Mouse (Mus musculus) limb, embryonic 11.5 days (tissue): ENCODE measurements around the gene Ror1. TPM values are rescaled to one million over a fixed set of nuclear protein-coding genes. Genes with fewer than 3 reads are reported as not detected.

ENCODE experiments used
- ATAC-seq: fragments of 200-750 bp; cut with Nextera tagmentation; 2 replicates; pipeline ENCODE4 v1.8.0; 2017; ENCODE audit warnings: low read depth; ENCODE audit not compliant: insufficient number of reproducible peaks, low FRiP score, low TSS enrichment
- DNase-seq: peaks from one replicate; pipeline ENCODE4 v3.0.0-alpha.2; 2015; ENCODE audit warnings: low spot score
- H3K27ac ChIP-seq: fragments of 300-500 bp; sonication (generic); replicated peaks from 2 replicates; pipeline ENCODE4 v1.5.1; 2014; ENCODE audit warnings: low read depth, mild to moderate bottlenecking, low read length
- H3K27me3 ChIP-seq: fragments of 300-500 bp; sonication (generic); 2 replicates; pipeline ENCODE4 v1.6.1; 2014; ENCODE audit warnings: mild to moderate bottlenecking, low read length, mixed read lengths; ENCODE audit not compliant: control insufficient read depth, insufficient read depth
- H3K36me3 ChIP-seq: fragments of 300-500 bp; sonication (generic); 2 replicates; pipeline ENCODE4 v1.6.1; 2014; ENCODE audit warnings: mild to moderate bottlenecking, low read length, moderate library complexity, mixed read lengths; ENCODE audit not compliant: control insufficient read depth, insufficient read depth
- H3K4me1 ChIP-seq: fragments of 300-500 bp; sonication (generic); 2 replicates; pipeline ENCODE4 v1.6.1; 2014; ENCODE audit warnings: low read length, mixed read lengths; ENCODE audit not compliant: control insufficient read depth, insufficient read depth
- H3K4me2 ChIP-seq: fragments of 300-500 bp; sonication (generic); 2 replicates; pipeline ENCODE4 v1.6.1; 2014; ENCODE audit warnings: low read depth, mild to moderate bottlenecking, moderate library complexity; ENCODE audit not compliant: severe bottlenecking
- H3K4me3 ChIP-seq: fragments of 300-500 bp; sonication (generic); 2 replicates; pipeline ENCODE4 v1.5.1; 2014; ENCODE audit warnings: low read depth, low read length
- H3K9ac ChIP-seq: fragments of 300-500 bp; sonication (generic); 2 replicates; pipeline ENCODE4 v1.6.1; 2014; ENCODE audit warnings: mild to moderate bottlenecking, low read length
- H3K9me3 ChIP-seq: fragments of 300-500 bp; sonication (generic); 2 replicates; pipeline ENCODE4 v1.6.1; 2016; ENCODE audit warnings: low read length; ENCODE audit not compliant: control insufficient read depth
- WGBS: fragments of 180-500 bp; shearing (Covaris S2); extraction: QIAGEN DNeasy Blood & Tissue Kit; methylation state at CpG from one replicate; pipeline ENCODE4 v1.1.7; 2014; 5-methylcytosine and 5-hydroxymethylcytosine counted together
- polyA plus RNA-seq: library from polyadenylated mRNA; unstranded; fragments of >200 nt; fragmentation: Nextera tagmentation; extraction: Ambion mirVana; gene quantifications from 2 replicates; pipeline ENCODE4 v1.2.1, GENCODE M21; 2014

Ror1 gene
- polyA plus RNA-seq, 1 experiment from 2014 or later = 12.6 TPM

GRCm38 (mm10) chr4:100244701-100245100 is 149.1 kb downstream of the Ror1 start:
- H3K27ac ChIP-seq = no peak overlapping the region
- DNase-seq (no peak), ATAC-seq (no peak)
- H3K9ac ChIP-seq = no peak overlapping the region
- H3K9me3 ChIP-seq = no peaks in the 10 kb centered on the region
- no peak overlapping the region for H3K4me2 ChIP-seq
- H3K36me3 ChIP-seq = no peaks in the 10 kb centered on the region
- no peaks in the 10 kb centered on the region for H3K4me1 ChIP-seq
- H3K4me3 ChIP-seq = no peak overlapping the region
- 78% methylated on average over 6 of the region's 6 CpGs for WGBS
- no peaks in the 10 kb centered on the region for H3K27me3 ChIP-seq

- H3K27ac ChIP-seq = no peak overlapping the region
- no peak for DNase-seq
- no peak overlapping the region for H3K9ac ChIP-seq
- ATAC-seq = no peak
- no peak overlapping the region for H3K4me2 ChIP-seq
- no peaks in the 10 kb centered on the region for H3K36me3 ChIP-seq
- no peaks in the 10 kb centered on the region for H3K4me1 ChIP-seq
- H3K9me3 ChIP-seq = no peaks in the 10 kb centered on the region
- no peaks in the 10 kb centered on the region for H3K27me3 ChIP-seq
- H3K4me3 ChIP-seq = no peak overlapping the region
- 68% methylated on average over 7 of the region's 7 CpGs for WGBS
Measured at GRCm38 (mm10) chr4:100247826-100248225, 152.2 kb downstream of the Ror1 start.

GRCm38 (mm10) chr4:100248273-100248672 is 152.7 kb downstream of the Ror1 start:
- Histone ChIP-seq H3K27ac (no peak overlapping the region), H3K4me3 (no peak overlapping the region), H3K9ac (no peak overlapping the region), H3K4me2 (no peak overlapping the region), H3K4me1 (no peaks in the 10 kb centered on the region), H3K36me3 (no peaks in the 10 kb centered on the region), H3K9me3 (no peaks in the 10 kb centered on the region), H3K27me3 (no peaks in the 10 kb centered on the region)
- DNase-seq (no peak), ATAC-seq (no peak)
- WGBS = 86% methylated on average over 2 of the region's 2 CpGs

GRCm38 (mm10) chr4:100251270-100251669 is 155.7 kb downstream of the Ror1 start:
- Histone ChIP-seq H3K27ac (no peak overlapping the region), H3K27me3 (no peaks in the 10 kb centered on the region), H3K9me3 (no peaks in the 10 kb centered on the region), H3K4me1 (no peaks in the 10 kb centered on the region), H3K4me2 (no peak overlapping the region), H3K36me3 (no peaks in the 10 kb centered on the region), H3K9ac (no peak overlapping the region), H3K4me3 (no peak overlapping the region)
- 86% methylated on average over 2 of the region's 2 CpGs for WGBS
- DNase-seq (no peak), ATAC-seq (no peak)

- no peak overlapping the region for H3K9ac ChIP-seq
- H3K4me1 ChIP-seq = no peaks in the 10 kb centered on the region
- WGBS = 55% methylated on average over 1 of the region's 1 CpGs
- H3K4me2 ChIP-seq = no peak overlapping the region
- no peak overlapping the region for H3K27ac ChIP-seq
- H3K9me3 ChIP-seq = no peaks in the 10 kb centered on the region
- DNase-seq = no peak
- ATAC-seq = no peak
- H3K27me3 ChIP-seq = no peaks in the 10 kb centered on the region
- no peak overlapping the region for H3K4me3 ChIP-seq
- no peaks in the 10 kb centered on the region for H3K36me3 ChIP-seq
Measured at GRCm38 (mm10) chr4:100252050-100252449, 156.5 kb downstream of the Ror1 start.

GRCm38 (mm10) chr4:100252646-100253045 is 157.1 kb downstream of the Ror1 start:
- H3K9me3 ChIP-seq = no peaks in the 10 kb centered on the region
- ATAC-seq (no peak), DNase-seq (no peak)
- H3K4me3 ChIP-seq = no peak overlapping the region
- H3K4me1 ChIP-seq = no peaks in the 10 kb centered on the region
- no peak overlapping the region for H3K27ac ChIP-seq
- WGBS = 78% methylated on average over 10 of the region's 10 CpGs
- no peaks in the 10 kb centered on the region for H3K36me3 ChIP-seq
- no peaks in the 10 kb centered on the region for H3K27me3 ChIP-seq
- no peak overlapping the region for H3K9ac ChIP-seq
- no peak overlapping the region for H3K4me2 ChIP-seq

GRCm38 (mm10) chr4:100253401-100253800 is 157.8 kb downstream of the Ror1 start:
- Histone ChIP-seq H3K27me3 (no peaks in the 10 kb centered on the region), H3K36me3 (no peaks in the 10 kb centered on the region), H3K27ac (no peak overlapping the region), H3K4me1 (no peaks in the 10 kb centered on the region), H3K4me3 (no peak overlapping the region), H3K9ac (no peak overlapping the region), H3K9me3 (no peaks in the 10 kb centered on the region), H3K4me2 (no peak overlapping the region)
- DNase-seq (no peak), ATAC-seq (no peak)
- WGBS = 64% methylated on average over 9 of the region's 9 CpGs

GRCm38 (mm10) chr4:100253831-100254230 is 158.2 kb downstream of the Ror1 start:
- 70% methylated on average over 7 of the region's 7 CpGs for WGBS
- H3K9ac ChIP-seq = no peak overlapping the region

GRCm38 (mm10) chr4:100258462-100258861 is 162.9 kb downstream of the Ror1 start:
- H3K9ac ChIP-seq = no peak overlapping the region
- no peaks in the 10 kb centered on the region for H3K36me3 ChIP-seq
- no peak overlapping the region for H3K27ac ChIP-seq
- ATAC-seq (no peak), DNase-seq (no peak)
- H3K27me3 ChIP-seq = no peaks in the 10 kb centered on the region
- WGBS = 93% methylated on average over 5 of the region's 5 CpGs
- H3K4me1 ChIP-seq = no peaks in the 10 kb centered on the region
- H3K4me3 ChIP-seq = no peak overlapping the region
- no peak overlapping the region for H3K4me2 ChIP-seq
- no peaks in the 10 kb centered on the region for H3K9me3 ChIP-seq

More at GRCm38 (mm10) chr4:100253831-100254230, 158.2 kb downstream of the Ror1 start:
- DNase-seq (no peak), ATAC-seq (no peak)
- no peaks in the 10 kb centered on the region for H3K36me3 ChIP-seq
- H3K4me3 ChIP-seq = no peak overlapping the region
- H3K9me3 ChIP-seq = no peaks in the 10 kb centered on the region
- no peak overlapping the region for H3K4me2 ChIP-seq
- no peaks in the 10 kb centered on the region for H3K27me3 ChIP-seq
- H3K4me1 ChIP-seq = no peaks in the 10 kb centered on the region
- no peak overlapping the region for H3K27ac ChIP-seq
